Mouse (Mus musculus) lung, embryonic 14.5 days (tissue): ENCODE data around the gene Akt3. TPM values are rescaled to one million over a fixed set of nuclear protein-coding genes. Genes with fewer than 3 reads are reported as not detected.

Source experiments
- ATAC-seq: fragments of 200-750 bp; cut with Nextera tagmentation; 2 replicates; pipeline ENCODE4 v1.8.0; 2017; ENCODE audit warnings: mild to moderate bottlenecking, moderate TSS enrichment, moderate library complexity; ENCODE audit not compliant: insufficient read depth
- DNase-seq: peaks from one replicate; pipeline ENCODE4 v3.0.0-alpha.2; 2015
- H3K27ac ChIP-seq: fragments of 300-500 bp; sonication (generic); 2 replicates; pipeline ENCODE4 v1.5.1; 2014; ENCODE audit warnings: low read depth, mild to moderate bottlenecking, moderate library complexity
- H3K27me3 ChIP-seq: fragments of 300-500 bp; sonication (generic); 2 replicates; pipeline ENCODE4 v1.6.1; 2014; ENCODE audit warnings: low read length, control low read depth; ENCODE audit not compliant: insufficient read depth
- H3K36me3 ChIP-seq: fragments of 300-500 bp; sonication (generic); 2 replicates; pipeline ENCODE4 v1.6.1; 2014; ENCODE audit warnings: control low read depth; ENCODE audit not compliant: insufficient read depth
- H3K4me1 ChIP-seq: fragments of 300-500 bp; sonication (generic); 2 replicates; pipeline ENCODE4 v1.6.1; 2014; ENCODE audit warnings: antibody characterized with exemption, control low read depth; ENCODE audit not compliant: insufficient read depth
- H3K4me2 ChIP-seq: fragments of 300-500 bp; sonication (generic); 2 replicates; pipeline ENCODE4 v1.6.1; 2014; ENCODE audit warnings: mild to moderate bottlenecking
- H3K4me3 ChIP-seq: fragments of 300-500 bp; sonication (generic); 2 replicates; pipeline ENCODE4 v1.5.1; 2014; ENCODE audit warnings: low read depth, low read length
- H3K9ac ChIP-seq: fragments of 300-500 bp; sonication (generic); 2 replicates; pipeline ENCODE4 v1.6.1; 2014
- H3K9me3 ChIP-seq: fragments of 300-500 bp; sonication (generic); 2 replicates; pipeline ENCODE4 v1.6.1; 2016; ENCODE audit warnings: low read depth, low read length, control low read depth
- CTCF ChIP-seq: IDR thresholded peaks from 2 replicates; pipeline ENCODE4 v1.5.1; 2016; ENCODE audit warnings: antibody characterized with exemption, low read depth
- WGBS: fragments of 180-500 bp; shearing (Covaris S2); extraction: QIAGEN DNeasy Blood & Tissue Kit; methylation state at CpG from one replicate; pipeline ENCODE4 v1.1.7; 2014; 5-methylcytosine and 5-hydroxymethylcytosine counted together
- polyA plus RNA-seq: library from polyadenylated mRNA; unstranded; fragments of >200 nt; fragmentation: Nextera tagmentation; extraction: Ambion mirVana; gene quantifications from 2 replicates; pipeline ENCODE4 v1.2.1, GENCODE M21; 2014

The Akt3 gene
- polyA plus RNA-seq, 1 experiment from 2014 or later, result 6.9 TPM

GRCm38 (mm10) chr1:177014346-177014745 lies 243.7 kb downstream of the Akt3 start:
- WGBS, result 33% methylated on average over 2 of the region's 2 CpGs
- Histone ChIP-seq H3K4me2 (no peak overlapping the region), H3K36me3 (0 out of 2 replicates have a peak, but pooled peaks cover 3% of the 10 kb centered on the region), H3K27me3 (no peaks in the 10 kb centered on the region), H3K4me3 (no peak overlapping the region), H3K9ac (no peak overlapping the region), H3K9me3 (no peaks in the 10 kb centered on the region), H3K27ac (peak overlapping the region; percentile 75), H3K4me1 (peaks cover 13% of the 10 kb centered on the region)
- ATAC-seq (peak; percentile 26; the same call in 1 of the 2 replicates), DNase-seq (peak; percentile 52)
- TF ChIP-seq CTCF, result no peak

- no peaks in the 10 kb centered on the region for H3K9me3 ChIP-seq
- no peak for ATAC-seq
- 0 out of 2 replicates have a peak, but pooled peaks cover 3% of the 10 kb centered on the region for H3K36me3 ChIP-seq
- peak overlapping the region; percentile 75; the same call in 1 of the 2 replicates for H3K27ac ChIP-seq
- 78% methylated on average over 3 of the region's 3 CpGs for WGBS
- H3K4me3 ChIP-seq, result no peak overlapping the region
- no peaks in the 10 kb centered on the region for H3K27me3 ChIP-seq
- peaks cover 13% of the 10 kb centered on the region for H3K4me1 ChIP-seq
- TF ChIP-seq CTCF, result no peak
- no peak for DNase-seq
- H3K4me2 ChIP-seq, result no peak overlapping the region
- H3K9ac ChIP-seq, result no peak overlapping the region
Observed at GRCm38 (mm10) chr1:177013776-177014175, 244.2 kb downstream of the Akt3 start.

DNA sequence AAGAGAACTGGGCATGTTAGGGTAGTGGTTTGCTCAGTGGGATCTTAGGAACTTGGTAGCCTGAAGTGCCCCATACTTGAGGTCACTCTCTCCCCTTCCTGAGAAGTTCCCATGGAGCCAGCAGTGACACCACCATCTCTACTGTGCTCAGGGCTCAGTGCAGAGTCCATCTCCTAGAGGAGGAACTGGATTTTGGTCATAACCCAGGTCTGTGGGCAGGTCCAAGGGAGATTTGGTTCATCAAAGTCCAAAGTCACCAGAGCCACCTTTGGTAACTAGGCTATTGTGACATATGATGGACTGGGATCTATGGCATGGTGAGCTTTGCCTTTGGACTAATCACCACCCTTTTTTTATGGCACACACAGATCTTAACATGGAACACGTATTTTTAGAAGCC lies 244.7 kb downstream of the Akt3 start:
- DNase-seq, result no peak
- H3K4me1 ChIP-seq, result peaks cover 13% of the 10 kb centered on the region
- TF ChIP-seq CTCF, result no peak
- no peak overlapping the region for H3K4me2 ChIP-seq
- no peak overlapping the region for H3K27ac ChIP-seq
- H3K27me3 ChIP-seq, result no peaks in the 10 kb centered on the region
- H3K36me3 ChIP-seq, result 0 out of 2 replicates have a peak, but pooled peaks cover 3% of the 10 kb centered on the region
- H3K9ac ChIP-seq, result no peak overlapping the region
- 84% methylated on average over 1 of the region's 1 CpGs for WGBS
- no peak for ATAC-seq
- H3K9me3 ChIP-seq, result no peaks in the 10 kb centered on the region
- no peak overlapping the region for H3K4me3 ChIP-seq

GRCm38 (mm10) chr1:177012774-177013173 lies 245.2 kb downstream of the Akt3 start:
- H3K4me1 ChIP-seq, result peaks cover 13% of the 10 kb centered on the region
- no peak for DNase-seq
- WGBS, result 68% methylated on average over 3 of the region's 3 CpGs
- no peak overlapping the region for H3K27ac ChIP-seq
- H3K9me3 ChIP-seq, result no peaks in the 10 kb centered on the region
- no peak overlapping the region for H3K4me3 ChIP-seq
- no peaks in the 10 kb centered on the region for H3K27me3 ChIP-seq
- no peaks in the 10 kb centered on the region for H3K36me3 ChIP-seq
- no peak for TF ChIP-seq CTCF
- ATAC-seq, result no peak
- no peak overlapping the region for H3K9ac ChIP-seq
- no peak overlapping the region for H3K4me2 ChIP-seq

DNA sequence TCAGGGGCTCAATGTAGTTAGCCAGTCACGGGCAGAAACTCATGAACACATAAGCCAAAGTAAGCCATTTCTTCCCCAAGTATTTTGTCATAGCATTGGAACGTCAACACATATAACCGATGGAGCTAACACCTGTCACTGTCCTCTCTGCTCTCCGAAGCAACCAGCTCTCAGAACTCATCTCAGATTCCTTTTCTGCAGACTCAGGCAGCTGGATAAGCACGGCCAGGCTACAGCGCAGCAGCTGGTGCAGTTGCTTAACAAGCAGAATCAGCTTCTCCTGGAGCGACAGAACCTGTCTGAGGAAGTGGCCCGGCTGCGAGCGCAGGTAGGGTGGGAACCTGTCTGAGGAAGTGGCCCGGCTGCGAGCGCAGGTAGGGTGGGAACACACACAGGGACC lies 246.3 kb downstream of the Akt3 start:
- ATAC-seq (no peak), DNase-seq (no peak)
- no peak for TF ChIP-seq CTCF
- Histone ChIP-seq H3K4me2 (no peak overlapping the region), H3K9me3 (no peaks in the 10 kb centered on the region), H3K27me3 (no peaks in the 10 kb centered on the region), H3K9ac (no peak overlapping the region), H3K4me3 (no peak overlapping the region), H3K36me3 (no peaks in the 10 kb centered on the region), H3K4me1 (peaks cover 13% of the 10 kb centered on the region), H3K27ac (no peak overlapping the region)
- 73% methylated on average over 13 of the region's 13 CpGs for WGBS

DNA sequence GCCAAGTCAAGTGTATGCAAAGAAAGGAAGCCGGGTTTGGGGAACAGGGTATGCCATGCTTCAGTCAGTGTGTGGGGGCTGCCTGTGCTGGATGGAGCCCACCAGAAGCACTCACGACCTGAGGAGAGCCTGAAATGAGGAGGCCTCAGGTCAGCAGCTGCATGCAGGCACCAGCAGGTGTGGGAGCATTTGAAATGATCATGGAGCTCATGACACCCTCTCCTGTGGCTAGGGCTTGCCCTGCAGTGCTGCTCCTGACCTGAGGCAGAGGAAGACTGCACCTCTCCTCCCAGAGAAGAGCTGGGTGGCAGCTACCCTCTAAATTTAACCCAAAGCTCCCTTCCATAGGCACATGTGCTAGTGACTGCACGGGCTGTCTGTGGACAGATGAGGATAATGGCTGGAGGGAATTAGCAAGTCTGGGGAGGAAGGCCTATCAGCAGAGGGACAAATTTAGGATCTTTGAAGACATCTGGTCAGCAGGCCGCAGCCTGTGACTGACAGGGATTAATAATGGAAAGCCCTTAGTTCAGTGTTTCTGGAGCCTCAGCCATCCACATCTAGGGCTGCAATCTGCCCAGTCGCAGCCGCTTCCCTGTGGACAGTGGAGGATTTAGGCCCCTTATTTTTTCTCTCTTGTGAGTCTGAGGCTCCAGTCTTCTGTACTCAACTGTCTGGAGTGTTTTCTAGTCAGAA lies 247.2 kb downstream of the Akt3 start:
- 63% methylated on average over 6 of the region's 6 CpGs for WGBS
- Histone ChIP-seq H3K9me3 (no peaks in the 10 kb centered on the region), H3K4me2 (no peak overlapping the region), H3K36me3 (no peaks in the 10 kb centered on the region), H3K27me3 (no peaks in the 10 kb centered on the region), H3K4me1 (peaks cover 13% of the 10 kb centered on the region), H3K27ac (no peak overlapping the region), H3K4me3 (no peak overlapping the region), H3K9ac (no peak overlapping the region)
- no peak for TF ChIP-seq CTCF
- DNase-seq (no peak), ATAC-seq (no peak)

DNA sequence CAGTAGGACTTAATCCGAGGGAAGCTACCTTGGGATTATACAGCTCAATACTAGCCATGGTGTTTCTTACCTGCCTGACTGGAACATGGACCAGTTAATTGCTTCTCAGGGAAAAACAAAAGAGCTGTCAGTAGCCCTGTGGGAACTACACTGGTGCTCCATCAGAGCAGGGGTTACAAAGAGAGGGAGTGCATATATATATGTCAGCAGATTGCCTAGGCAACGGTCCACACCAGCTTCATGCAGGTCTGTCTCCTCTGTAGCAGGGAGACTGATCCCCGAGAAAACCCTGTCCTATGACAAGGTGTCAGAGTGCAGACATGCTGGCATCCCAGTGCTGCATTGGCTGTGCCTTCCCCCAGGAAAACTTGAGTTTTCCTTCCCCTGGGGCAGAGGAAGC lies 248.0 kb downstream of the Akt3 start:
- no peaks in the 10 kb centered on the region for H3K9me3 ChIP-seq
- H3K27me3 ChIP-seq, result no peaks in the 10 kb centered on the region
- WGBS, result 39% methylated on average over 3 of the region's 3 CpGs
- H3K27ac ChIP-seq, result no peak overlapping the region
- H3K4me2 ChIP-seq, result no peak overlapping the region
- H3K9ac ChIP-seq, result no peak overlapping the region
- ATAC-seq (no peak), DNase-seq (no peak)
- no peak for TF ChIP-seq CTCF
- peaks cover 12% of the 10 kb centered on the region for H3K4me1 ChIP-seq
- H3K4me3 ChIP-seq, result no peak overlapping the region
- H3K36me3 ChIP-seq, result no peaks in the 10 kb centered on the region
